ENCODE assay signal across 28 mouse cellular contexts in the genomic region with DNA sequence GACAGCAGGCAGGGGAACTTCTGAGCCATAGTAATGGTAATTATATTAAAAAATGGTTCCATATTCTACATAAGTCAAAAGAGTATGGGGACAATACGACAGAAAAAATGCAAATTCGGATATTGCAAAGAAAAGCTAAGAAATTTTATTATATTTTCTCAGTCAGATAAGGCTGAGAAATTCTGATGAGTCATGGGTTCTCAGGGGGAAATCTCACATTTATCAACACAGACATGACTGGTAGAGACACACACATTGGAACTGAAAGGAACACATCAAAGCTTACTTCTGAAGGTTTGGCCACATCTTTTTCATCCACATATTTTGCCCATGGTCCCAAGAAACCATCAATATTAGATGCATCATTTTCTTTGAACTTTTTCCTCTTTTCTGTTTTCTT. TPM values are rescaled to one million over a fixed set of nuclear protein-coding genes. Genes with fewer than 3 reads are reported as not detected.
"Had no signal": no experiment of that assay in that cellular context is flagged by ENCODE, and none has a peak within 500 bp of the region (broad histone marks: within the 10 kb centered on the region; RNA-seq: fewer than 3 reads in every experiment).

No protein-coding gene starts in this region.

- H3K27me3 ChIP-seq: heart, embryonic 12.5 days; hindbrain, embryonic 12.5 days; hindbrain, embryonic 15.5 days; kidney, embryonic 15.5 days; limb, embryonic 12.5 days; liver, embryonic 13.5 days; liver, embryonic 15.5 days had no signal

- H3K4me2 ChIP-seq: heart, embryonic 12.5 days; hindbrain, embryonic 12.5 days; hindbrain, embryonic 15.5 days; kidney, embryonic 15.5 days; limb, embryonic 12.5 days; liver, embryonic 11.5 days; liver, embryonic 13.5 days; liver, embryonic 15.5 days had no signal

- H3K4me3 ChIP-seq: gastrocnemius, adult 2 months; heart, adult 2 months; heart, embryonic 12.5 days; hindbrain, embryonic 10.5 days; hindbrain, embryonic 12.5 days; hindbrain, embryonic 15.5 days; kidney, embryonic 15.5 days; limb, embryonic 10.5 days; limb, embryonic 12.5 days; liver, embryonic 13.5 days; liver, embryonic 15.5 days had no signal

- ATAC-seq: hindbrain, postnatal 0 days; intestine, embryonic 16.5 days had no signal

- DNase-seq: gastrocnemius, adult 2 months; gastrocnemius, postnatal 10 days; gastrocnemius, postnatal 25 days; heart, adult 2 months; heart, postnatal 10 days; heart, postnatal 4 days; kidney, adult 11 months; kidney, adult 2 months; kidney, adult 9 months; kidney, postnatal 14 days; kidney, postnatal 36 days; layer of hippocampus, adult 9-11 months; layer of hippocampus, postnatal 36 days; liver; liver, embryonic 13.5 days had no signal

- H3K9me3 ChIP-seq: heart, embryonic 12.5 days; hindbrain, embryonic 10.5 days; hindbrain, embryonic 12.5 days; hindbrain, embryonic 15.5 days; kidney, embryonic 15.5 days; limb, embryonic 10.5 days; limb, embryonic 12.5 days; liver, embryonic 13.5 days; liver, embryonic 15.5 days had no signal

- H3K27ac ChIP-seq: gastrocnemius, adult 2 months; heart, adult 2 months; hindbrain, embryonic 10.5 days; hindbrain, embryonic 12.5 days; hindbrain, embryonic 15.5 days; hindbrain, postnatal 0 days; kidney, embryonic 15.5 days; kidney, postnatal 0 days; limb, embryonic 10.5 days; limb, embryonic 12.5 days; liver, embryonic 13.5 days; liver, embryonic 15.5 days had no signal

- H3K4me1 ChIP-seq: hindbrain, embryonic 10.5 days; hindbrain, embryonic 12.5 days; hindbrain, embryonic 15.5 days; kidney, embryonic 15.5 days; limb, embryonic 10.5 days; liver, embryonic 13.5 days; liver, embryonic 15.5 days had no signal

- H3K9ac ChIP-seq: heart, embryonic 12.5 days; hindbrain, embryonic 12.5 days; hindbrain, embryonic 15.5 days; kidney, embryonic 15.5 days; limb, embryonic 12.5 days; liver, embryonic 13.5 days; liver, embryonic 15.5 days had no signal

RNA-seq across cellular contexts. Expression of a gene that starts 32.6 kb away (rescaled TPM):
- total RNA-seq: granulocyte monocyte progenitor cell, adult 5-6 weeks had no signal
